Mouse (Mus musculus) large intestine, adult 2 months (tissue): ENCODE results near the gene Pum1. TPM values are rescaled to one million over a fixed set of nuclear protein-coding genes. Genes with fewer than 3 reads are reported as not detected.

Source experiments
- DNase-seq: peaks from one replicate; pipeline ENCODE4 v3.0.0-alpha.2; 2012; ENCODE audit warnings: low read depth, low spot score
- WGBS: fragments of 180-500 bp; shearing (Covaris S2); methylation state at CpG from one replicate; pipeline ENCODE4 v1.1.7; 2018; 5-methylcytosine and 5-hydroxymethylcytosine counted together
- polyA plus RNA-seq: library from polyadenylated mRNA; depleted of rRNA; stranded (reverse); fragments of >200 nt; gene quantifications from 2 replicates; pipeline ENCODE4 v1.2.3, GENCODE M21; 2012

The Pum1 gene
- polyA plus RNA-seq, 1 experiment, result 25.0 TPM

DNA sequence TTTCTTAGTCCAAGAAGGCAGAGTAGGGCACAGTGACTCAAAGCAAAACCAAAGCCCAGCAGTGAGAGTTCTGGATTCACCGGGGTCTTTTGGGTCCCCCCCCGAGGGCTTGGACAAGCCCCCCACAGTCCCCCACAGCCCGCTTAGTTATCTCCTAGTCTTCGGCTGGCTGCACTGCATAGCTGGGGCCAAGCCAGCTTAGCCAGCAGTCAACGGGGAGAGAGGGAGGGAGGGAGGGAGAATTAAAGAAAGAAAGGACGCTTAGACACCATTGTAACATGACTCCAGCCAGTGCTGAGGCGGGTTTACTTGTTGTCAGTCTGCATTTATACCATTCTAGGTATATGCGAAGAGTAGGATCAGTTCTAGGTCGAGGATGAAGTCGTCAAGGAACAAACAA lies 114.5 kb downstream of the Pum1 start:
- 44% methylated on average over 10 of the region's 10 CpGs for WGBS
- no peak for DNase-seq

DNA sequence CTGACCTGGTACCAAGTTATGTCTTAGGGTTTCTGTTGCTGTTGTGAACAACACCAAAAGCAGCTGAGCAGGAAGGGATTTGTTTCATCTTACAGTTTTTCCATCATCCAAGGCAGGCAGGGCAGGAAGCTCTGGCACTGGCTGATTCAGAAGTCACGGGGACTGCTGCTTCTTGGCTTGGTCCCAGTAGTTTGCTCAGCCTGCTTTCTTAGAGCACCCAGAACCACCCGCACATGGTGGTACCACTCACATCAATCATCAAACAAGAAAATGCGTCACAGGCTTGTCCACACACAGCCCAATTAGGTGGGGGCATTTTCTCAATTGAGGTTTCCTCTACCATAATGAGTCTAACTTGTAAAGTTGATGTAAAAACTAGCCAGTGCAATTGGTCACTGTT lies 115.9 kb downstream of the Pum1 start:
- 53% methylated on average over 3 of the region's 3 CpGs for WGBS
- DNase-seq, result no peak

DNA sequence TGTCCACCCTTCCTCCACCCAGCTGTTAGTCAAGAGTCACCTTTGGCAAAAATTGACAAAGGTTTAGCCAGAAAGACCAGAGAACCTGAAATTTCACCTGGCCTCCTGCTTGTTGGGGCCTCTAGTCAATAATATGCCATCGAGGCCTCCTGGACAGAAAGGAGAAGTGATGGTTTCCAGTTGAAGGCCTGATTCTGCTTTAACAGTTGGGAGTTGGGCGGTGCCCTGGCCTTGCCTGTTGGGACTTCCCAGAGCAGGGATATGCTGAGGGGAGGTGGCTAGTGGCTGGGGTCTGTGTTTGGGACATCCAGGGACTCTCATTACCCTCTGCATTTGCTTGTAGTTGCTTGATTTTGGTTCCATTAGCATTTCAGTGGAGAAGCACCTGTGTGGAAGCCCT lies 119.4 kb downstream of the Pum1 start:
- no peak for DNase-seq
- 83% methylated on average over 2 of the region's 2 CpGs for WGBS

DNA sequence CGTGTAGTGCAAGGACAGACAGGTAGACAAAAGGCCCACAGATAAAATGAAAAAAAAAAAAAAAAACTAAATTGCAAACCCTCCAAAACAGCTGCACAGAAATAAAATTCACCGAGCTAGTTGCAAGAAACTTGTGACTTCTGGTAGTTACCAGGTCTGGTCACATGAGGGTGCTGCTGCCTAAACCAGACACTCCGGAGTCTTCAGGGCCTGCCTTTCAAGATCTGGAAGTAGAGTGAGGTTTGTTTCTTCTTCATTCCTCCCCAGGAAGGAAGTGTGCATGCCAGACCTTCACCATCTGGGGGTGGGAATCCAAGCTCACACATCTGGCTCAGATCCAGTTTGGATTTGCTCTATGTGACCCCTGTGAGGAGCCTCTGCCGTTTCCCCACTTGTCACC lies 121.6 kb downstream of the Pum1 start:
- no peak for DNase-seq
- 22% methylated on average over 4 of the region's 4 CpGs for WGBS

DNA sequence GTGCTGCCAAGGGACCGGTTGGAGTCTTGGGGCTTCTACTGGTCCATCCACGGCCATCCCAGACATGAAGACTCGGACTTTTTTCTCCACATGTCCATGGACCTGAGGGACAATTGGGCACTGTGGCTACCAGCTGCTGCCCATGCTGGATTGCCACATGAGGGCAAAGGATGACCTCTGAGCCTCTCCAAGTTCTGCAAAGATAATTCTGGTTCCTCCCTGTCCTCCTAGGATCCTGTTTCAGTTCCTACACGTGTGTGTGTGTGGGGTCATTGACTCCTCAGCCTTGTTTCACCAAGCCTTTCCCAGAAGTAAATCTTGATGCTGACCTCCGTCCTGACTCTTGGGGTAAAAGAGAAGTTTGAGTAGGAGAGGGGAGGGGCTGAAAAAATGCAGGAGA lies 124.4 kb downstream of the Pum1 start:
- 75% methylated on average over 5 of the region's 5 CpGs for WGBS
- DNase-seq, result no peak

DNA sequence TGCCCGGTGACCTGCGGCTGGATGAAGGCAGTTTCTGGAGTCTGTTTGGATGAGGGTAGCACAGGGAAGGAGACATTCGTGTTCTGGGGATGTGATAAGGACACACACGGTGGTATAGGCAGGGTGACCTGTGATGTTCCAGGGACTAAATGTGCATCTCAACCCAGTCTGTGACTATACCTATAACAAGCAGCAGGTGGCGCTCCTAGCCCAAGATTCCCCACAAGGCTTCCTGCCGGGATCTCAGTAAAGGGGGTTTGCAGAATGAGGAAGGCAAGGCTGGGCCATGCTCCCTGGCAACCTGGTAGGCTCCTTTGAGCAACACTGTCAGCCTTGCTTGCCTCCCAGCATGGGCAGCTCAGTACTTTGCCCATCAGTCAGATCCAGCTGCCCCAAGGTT lies 127.1 kb downstream of the Pum1 start:
- WGBS, result 2% methylated on average over 6 of the region's 6 CpGs
- peak; percentile 33 for DNase-seq

DNA sequence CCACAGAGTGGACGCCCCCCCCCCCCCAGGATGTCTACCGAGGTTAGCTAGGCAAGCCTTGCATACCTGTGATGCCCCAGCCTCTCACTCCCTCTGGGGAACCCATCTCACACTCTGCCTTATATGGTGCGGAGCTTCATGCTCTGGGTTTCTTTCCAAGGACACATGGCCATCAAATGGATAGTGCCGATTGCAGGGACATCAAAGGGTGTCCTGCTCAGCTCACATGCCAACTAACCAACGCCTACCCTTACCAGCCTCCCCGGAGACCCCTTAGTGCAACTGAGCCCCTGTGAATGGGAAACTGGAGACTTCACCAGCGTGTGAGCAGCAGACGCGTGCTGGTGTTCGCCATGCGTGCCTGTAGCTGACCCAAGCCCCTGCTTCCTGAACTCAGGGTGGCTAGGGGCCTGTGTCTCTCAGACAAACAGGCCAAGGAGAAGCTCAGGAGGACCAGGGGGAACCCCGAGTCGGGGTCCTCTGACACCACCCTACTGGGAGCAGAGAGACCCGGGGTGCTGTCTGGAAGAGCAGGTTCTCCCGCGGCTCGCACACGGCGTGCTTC lies 128.8 kb downstream of the Pum1 start:
- 7% methylated on average over 19 of the region's 19 CpGs for WGBS
- no peak for DNase-seq

DNA sequence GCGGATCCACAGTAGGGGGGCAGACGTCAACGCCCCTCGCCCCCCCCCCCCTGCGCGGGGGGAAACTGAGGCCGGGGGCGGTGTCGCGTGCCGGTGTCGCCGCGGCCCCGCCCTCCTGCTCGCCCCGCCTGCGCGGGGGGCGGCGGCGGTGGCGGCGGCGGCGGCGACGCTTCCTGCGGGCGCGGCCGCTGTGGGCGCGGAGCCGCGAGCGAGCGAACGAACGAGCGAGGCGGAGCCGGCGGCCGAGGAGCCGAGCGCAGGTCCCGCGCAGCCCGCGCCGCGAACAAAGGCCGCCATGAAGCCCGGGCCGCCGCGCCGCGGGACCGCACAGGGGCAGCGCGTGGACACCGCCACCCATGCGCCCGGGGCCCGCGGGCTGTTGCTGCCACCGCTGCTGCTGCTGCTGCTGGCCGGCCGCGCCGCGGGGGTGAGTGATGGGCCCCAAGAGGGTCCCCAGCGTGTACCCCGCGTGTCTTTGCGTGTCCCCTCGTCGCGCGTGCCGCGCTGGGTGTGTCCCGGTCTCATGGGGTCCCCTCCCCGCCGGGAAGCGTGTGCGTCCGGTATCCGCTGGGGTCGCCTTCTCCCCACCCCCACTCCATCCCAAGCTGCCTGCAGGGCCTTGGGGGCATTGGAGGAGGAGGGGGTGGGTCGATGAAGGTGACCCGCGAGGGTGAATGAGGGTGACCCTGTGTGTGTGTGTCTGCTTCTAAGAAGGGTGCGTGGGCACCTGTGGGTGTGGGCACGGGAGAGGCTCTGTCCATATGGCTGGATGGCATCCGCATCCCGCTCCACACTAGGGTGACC lies 129.5 kb downstream of the Pum1 start, which contains the start of gene Sdc3:
Sdc3 (plus strand) TSS at position 162 of the 804 bp plus-strand sequence.
- WGBS, result 2% methylated on average over 67 of the region's 99 CpGs
- no peak for DNase-seq

DNA sequence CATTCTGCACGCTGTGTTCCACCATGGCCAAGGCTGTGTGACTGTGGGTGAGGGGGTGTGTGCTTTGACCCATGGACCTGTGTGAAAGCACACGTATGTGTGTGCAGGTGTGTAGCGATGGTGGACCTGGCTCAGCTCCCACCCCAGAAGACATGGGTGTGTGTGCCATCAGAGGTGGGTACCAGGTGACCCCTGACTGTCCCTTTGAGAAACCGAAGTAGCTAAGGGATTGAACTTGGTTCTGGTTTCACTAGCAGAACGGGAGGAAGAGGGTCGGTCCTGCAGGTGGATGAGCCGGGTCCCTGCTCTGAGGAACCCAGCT lies 130.0 kb downstream of the Pum1 start:
- no peak for DNase-seq
- WGBS, result 30% methylated on average over 7 of the region's 7 CpGs

DNA sequence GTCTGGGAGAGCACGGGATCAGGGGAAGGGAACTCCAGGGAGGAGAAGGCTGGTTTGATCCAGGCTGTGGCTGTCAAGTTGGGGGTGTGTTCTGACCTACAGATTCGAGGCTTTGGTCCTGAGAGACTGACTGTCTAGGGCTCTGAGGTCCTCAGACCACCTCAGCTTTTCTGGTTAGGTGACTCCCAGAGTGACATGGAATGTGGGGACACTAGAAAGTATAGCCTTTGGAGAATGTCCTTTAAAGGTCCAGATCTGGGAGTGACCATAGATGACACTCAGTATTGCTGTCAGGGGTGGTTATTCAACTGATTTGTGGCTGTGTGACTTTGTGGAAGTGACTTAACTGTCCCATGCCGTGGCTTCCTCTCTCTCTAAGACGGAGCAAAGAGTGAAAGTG lies 131.7 kb downstream of the Pum1 start:
- WGBS, result 38% methylated on average over 4 of the region's 4 CpGs
- no peak for DNase-seq

DNA sequence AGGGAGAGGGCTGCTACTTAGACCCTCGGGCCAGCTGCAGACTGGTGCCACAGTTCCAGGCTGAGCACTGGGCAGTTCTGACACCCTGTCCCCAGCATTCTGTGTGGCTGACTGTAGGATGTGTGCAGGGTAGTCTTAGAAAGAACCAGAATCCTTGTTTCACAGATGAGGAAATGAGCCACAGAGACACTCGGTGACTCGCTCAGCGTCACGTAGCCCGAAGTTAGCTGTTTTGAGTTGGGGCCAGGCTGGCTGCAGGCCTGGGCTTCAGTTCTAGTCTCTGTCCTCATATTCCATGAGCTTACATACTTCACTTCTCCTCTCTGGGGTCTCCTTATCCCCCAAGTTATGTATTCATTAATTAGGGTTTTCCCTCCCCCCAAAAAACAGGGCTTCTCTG lies 132.8 kb downstream of the Pum1 start:
- DNase-seq, result no peak
- WGBS, result 79% methylated on average over 6 of the region's 6 CpGs

DNA sequence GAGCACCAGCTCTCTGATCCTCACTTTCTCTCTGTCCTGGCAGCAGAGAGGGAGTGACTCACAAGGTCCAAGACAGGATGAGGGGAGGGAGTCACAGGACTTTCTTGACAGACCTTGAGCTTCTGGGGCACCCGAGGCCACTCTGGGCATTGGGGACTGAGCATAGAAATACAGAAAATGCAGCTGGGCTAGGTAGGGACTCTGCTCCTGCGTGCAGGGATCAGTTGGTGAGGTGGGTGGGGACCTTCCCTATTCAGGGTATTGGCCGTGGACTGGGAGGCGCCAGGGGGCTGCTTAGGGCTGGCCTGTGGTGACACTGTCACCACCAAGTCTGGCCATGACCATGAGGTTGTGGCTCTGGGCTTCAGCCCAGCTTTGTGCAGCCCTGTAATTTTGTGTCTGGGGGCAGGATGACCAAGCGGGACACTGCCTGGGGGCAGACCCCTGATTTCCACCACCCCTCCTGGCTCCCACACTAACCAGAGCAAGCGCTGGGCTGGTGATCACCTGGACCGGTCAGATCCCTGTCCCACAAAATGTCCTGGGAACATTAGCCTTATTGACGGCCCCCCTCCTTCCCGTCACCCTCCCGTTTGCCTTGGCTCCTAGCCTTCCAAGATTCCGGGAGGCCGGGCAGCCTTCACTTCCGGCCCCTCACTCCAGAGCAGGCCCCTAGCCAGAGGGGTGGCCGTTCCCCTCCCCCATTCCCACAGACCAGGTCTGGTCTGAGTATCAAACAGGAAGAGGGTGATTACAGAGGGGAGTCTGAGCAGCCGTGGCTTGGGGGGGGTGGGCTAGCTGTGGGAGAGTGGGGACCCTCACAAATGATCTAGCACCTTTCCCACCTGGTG lies 134.3 kb downstream of the Pum1 start:
- DNase-seq, result no peak
- 39% methylated on average over 15 of the region's 15 CpGs for WGBS

DNA sequence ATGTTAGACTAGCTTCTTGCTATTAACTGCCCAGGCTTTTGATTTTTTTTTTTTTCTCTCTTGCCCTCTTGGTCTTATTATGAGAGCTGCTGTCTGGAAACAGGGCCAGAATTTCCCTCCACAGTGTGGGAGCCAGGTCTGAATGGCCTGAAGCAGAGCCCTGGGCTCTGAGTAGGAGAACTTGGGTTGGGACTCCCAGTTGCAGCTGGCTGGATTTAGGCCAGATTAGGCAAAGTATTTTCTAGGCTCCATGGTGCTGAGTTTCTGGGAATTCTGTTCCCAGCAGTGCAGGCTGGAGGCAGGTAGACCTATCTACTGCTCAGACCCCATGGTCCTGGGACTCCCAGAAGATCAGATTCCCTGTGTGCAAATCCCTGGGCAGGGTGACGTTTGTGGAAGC lies 135.3 kb downstream of the Pum1 start:
- 53% methylated on average over 1 of the region's 1 CpGs for whole genome bisulfite sequencing
- no peak for DNase-seq

DNA sequence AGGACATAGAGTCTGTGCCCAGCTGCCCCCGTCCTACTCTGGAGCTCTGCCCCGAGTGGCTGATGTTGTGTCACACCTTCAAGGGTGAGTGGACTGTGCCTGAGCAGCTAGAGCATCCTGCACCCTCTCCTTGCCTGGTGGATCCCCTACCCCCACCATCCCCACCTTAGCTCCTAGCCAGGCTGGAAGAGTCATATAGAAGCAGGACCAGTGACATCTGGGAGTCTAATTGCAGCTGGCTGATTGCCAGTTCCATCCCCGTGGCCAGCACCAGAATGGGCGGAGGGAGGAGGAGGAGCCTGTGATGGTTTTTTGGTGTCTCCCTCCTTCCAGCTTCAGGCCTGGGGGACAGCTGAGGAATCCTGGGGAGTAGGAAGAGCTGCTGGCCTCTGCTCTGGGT lies 136.0 kb downstream of the Pum1 start:
- DNase-seq, result no peak
- 29% methylated on average over 4 of the region's 4 CpGs for WGBS

DNA sequence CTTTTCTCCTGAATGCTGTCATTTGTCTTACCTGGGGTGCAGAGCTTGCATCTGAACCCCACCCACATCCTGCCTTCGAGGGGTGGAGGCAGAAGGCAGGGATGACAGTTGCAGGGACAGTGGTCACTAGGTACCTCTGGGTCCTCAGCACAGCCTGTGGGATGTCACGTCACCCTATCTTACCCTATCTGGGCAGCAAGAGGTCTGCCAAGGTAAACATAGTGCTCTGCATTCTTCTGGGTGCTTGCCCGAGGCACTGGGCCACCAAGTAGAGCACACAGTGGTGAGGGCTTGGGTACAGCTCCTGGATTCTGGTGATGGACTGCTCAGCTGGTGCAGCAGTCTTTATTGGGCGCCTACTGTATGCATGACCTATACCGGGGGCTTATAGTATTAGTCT lies 136.5 kb downstream of the Pum1 start:
- 45% methylated on average over 5 of the region's 5 CpGs for WGBS
- DNase-seq, result no peak

DNA sequence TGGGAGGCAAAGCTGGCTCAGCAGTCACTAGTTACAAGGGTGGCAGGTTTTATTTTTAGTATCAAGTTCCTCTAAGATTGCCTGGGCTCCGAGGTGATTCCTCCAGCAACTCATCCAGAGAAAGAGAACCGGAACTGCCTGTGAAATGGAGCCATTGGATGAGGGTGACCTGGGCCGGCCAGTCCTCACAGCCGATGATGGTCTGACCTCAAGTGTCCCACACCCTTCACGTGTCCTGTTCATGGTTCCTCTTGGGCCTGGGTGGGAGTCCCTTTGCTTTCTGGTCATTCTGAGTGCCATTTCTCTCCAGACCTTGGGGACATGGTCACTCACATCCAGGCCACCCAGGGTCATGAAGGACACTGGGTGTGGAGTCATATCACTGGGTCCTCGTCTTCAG lies 137.0 kb downstream of the Pum1 start:
- DNase-seq, result no peak
- WGBS, result 64% methylated on average over 6 of the region's 6 CpGs

DNA sequence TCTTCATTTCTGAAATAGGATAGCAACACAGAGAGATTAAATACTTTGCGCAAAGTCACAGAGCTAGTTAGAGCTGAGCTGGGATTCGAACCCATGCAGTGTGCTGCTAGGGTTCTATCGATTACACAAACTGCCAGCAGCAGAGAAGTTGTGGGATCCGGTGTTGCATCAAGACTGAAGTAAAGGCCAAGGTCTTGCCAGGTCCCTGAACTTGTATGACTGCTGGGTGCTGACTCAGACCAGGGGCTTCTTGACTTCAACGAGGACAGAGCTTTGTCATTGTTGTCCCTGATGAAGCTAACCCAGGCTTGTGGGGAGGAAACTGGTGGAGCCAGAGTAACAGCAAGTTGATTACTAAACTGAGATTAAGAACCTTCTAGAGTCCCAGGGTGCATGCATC lies 138.1 kb downstream of the Pum1 start:
- DNase-seq, result no peak
- 80% methylated on average over 5 of the region's 5 CpGs for WGBS

DNA sequence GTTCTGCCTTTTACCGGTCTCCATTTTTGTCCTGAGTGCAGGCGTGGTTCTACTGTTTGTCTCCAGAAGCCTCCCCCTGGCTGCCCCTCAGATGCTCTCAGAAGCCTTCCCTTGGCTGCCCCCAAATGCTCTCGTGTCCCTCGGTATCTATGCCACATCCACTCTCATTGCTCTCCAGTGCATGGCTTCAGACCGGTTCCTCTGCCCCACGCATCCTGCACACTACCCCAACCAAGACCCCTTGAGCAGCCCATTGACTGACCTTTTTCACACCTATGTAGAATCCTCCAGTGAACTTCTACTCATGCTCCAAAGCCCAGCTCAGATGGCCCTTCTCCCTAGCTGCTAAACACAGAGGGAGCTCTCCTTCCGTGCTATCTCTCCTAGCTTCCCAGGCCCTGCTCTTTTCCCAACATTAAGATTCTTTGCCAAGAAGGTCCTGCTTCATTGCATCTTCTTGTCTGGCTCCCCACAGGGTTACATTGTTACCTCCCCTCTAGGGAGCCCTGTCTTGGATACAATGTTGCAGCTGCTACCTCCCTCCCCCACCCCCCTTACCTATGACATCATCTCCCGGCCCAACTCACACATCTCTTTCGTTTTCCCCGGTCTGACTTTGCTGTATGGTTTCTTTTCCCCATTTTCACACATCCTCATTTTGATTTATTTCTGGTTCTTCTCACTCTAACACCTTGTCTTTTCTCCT lies 138.7 kb downstream of the Pum1 start:
- 54% methylated on average over 10 of the region's 10 CpGs for WGBS
- DNase-seq, result no peak

DNA sequence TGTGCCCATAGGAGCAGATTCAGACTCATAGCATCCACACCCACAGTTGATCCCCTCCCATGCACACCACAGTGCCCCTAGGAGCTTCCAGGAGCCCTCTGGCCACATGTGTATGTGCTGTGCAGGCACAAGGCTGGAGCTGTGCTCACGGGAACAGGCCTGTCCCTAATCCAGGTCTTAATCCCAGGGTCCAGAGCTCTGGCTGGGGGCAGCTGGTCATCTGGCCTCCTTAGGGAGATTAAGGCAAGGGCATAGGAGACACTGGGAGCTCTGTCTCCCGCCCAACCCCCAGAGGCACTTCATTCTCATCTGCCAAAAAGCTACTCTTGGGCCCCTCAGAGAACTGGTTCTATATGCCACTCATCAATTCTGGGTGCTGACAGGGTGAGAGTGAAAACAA lies 140.5 kb downstream of the Pum1 start:
- no peak for DNase-seq
- 74% methylated on average over 2 of the region's 2 CpGs for WGBS

DNA sequence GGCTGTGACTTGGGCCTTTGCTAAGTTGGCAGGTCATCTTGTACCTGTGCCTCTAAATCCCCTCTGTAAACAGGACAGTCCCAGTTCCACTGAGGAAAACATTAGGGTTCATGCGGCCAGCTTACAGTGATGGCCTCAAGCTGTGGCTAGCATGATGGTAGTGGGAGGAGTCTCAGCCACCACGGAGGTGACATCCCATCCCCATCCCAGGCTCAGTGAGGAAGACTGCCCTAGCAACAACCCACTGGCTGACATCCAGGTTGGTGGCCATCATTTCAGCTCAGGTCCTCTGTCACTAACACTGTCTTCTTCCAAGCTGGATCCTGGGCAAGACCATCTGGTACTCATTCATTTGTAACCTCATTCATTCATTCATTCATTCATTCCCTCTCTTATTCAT lies 141.2 kb downstream of the Pum1 start:
- 47% methylated on average over 2 of the region's 2 CpGs for whole genome bisulfite sequencing
- DNase-seq, result no peak
